Mouse (Mus musculus): ENCODE data around the gene Fbll1. TPM values are rescaled to one million over a fixed set of nuclear protein-coding genes. Genes with fewer than 3 reads are reported as not detected.
A peak's percentile ranks its signal among the peaks of the same experiment; 100 is the strongest.

Gene Fbll1
- polyA plus RNA-seq, 1 experiment from 2014 or later: not detected

GRCm38 (mm10) chr11:35754906-35755418 is 43.7 kb downstream of the Fbll1 start:
- H3K4me2 ChIP-seq (ENCODE audit: low read depth, low read length): no peak overlapping the region
- H3K27me3 ChIP-seq (ENCODE audit: control insufficient read depth, insufficient read depth, low read length): no peaks in the 10 kb centered on the region
- no peaks in the 10 kb centered on the region for H3K9me3 ChIP-seq (replicated peaks; ENCODE audit: control insufficient read depth, low read length)
- H3K9ac ChIP-seq (ENCODE audit: low read length): no peak overlapping the region
- ATAC-seq (replicated peaks; ENCODE audit: extremely low read depth, insufficient read depth, low FRiP score): no peak
- H3K36me3 ChIP-seq (ENCODE audit: control insufficient read depth, insufficient read depth): no peaks in the 10 kb centered on the region
- H3K4me3 ChIP-seq (ENCODE audit: low read length): no peak overlapping the region
- H3K27ac ChIP-seq (ENCODE audit: low read length): no peak overlapping the region
- 89% methylated on average over 4 of the region's 4 CpGs for WGBS
- H3K4me1 ChIP-seq (ENCODE audit: control insufficient read depth, insufficient read depth, low read length): no peaks in the 10 kb centered on the region

- Histone ChIP-seq H3K4me2 (ENCODE audit: low read depth, low read length) (no peak overlapping the region), H3K4me1 (ENCODE audit: control insufficient read depth, insufficient read depth, low read length) (no peaks in the 10 kb centered on the region), H3K36me3 (ENCODE audit: control insufficient read depth, insufficient read depth) (no peaks in the 10 kb centered on the region), H3K27me3 (ENCODE audit: control insufficient read depth, insufficient read depth, low read length) (no peaks in the 10 kb centered on the region), H3K9me3 (replicated peaks; ENCODE audit: control insufficient read depth, low read length) (no peaks in the 10 kb centered on the region), H3K9ac (ENCODE audit: low read length) (no peak overlapping the region), H3K27ac (ENCODE audit: low read length) (no peak overlapping the region), H3K4me3 (ENCODE audit: low read length) (no peak overlapping the region)
- WGBS: 68% methylated on average over 8 of the region's 8 CpGs
- ATAC-seq (replicated peaks; ENCODE audit: extremely low read depth, insufficient read depth, low FRiP score): peak; percentile 37
Measured at GRCm38 (mm10) chr11:35750578-35750977, 48.1 kb downstream of the Fbll1 start.

MicroRNAs encoded within 50 kb of the gene (microRNA counts, 519-probe panel; counts per million panel counts)
- microRNA mmu-miR-103: 3,639 counts per million, percentile 90 among the panel's probes with 10 or more counts

Small RNA genes lying within 50 kb of the gene (microRNA-seq; reads per million reads assigned to microRNA genes)
- 1.8 reads per million for gene Mir103-1

Other genes with a start within 250 kb of the Fbll1 start
- gene Pank3, start 29.4 kb downstream of the Fbll1 start, polyA plus RNA-seq (2015; fragmentation: Nextera tagmentation; extraction: Ambion mirVana): 8.3 and 9.2 TPM in 2 replicates
- gene Rars, start 35.6 kb upstream of the Fbll1 start, polyA plus RNA-seq (2015; fragmentation: Nextera tagmentation; extraction: Ambion mirVana): 59.1 and 64.5 TPM in 2 replicates
- gene Wwc1, start 181.6 kb upstream of the Fbll1 start, polyA plus RNA-seq (2015; fragmentation: Nextera tagmentation; extraction: Ambion mirVana): 0.77 and 3.0 TPM in 2 replicates

Measured in heart, embryonic 16.5 days (tissue).